Mouse (Mus musculus): ENCODE measurements around the gene Fh1.

Fh1 gene

DNA sequence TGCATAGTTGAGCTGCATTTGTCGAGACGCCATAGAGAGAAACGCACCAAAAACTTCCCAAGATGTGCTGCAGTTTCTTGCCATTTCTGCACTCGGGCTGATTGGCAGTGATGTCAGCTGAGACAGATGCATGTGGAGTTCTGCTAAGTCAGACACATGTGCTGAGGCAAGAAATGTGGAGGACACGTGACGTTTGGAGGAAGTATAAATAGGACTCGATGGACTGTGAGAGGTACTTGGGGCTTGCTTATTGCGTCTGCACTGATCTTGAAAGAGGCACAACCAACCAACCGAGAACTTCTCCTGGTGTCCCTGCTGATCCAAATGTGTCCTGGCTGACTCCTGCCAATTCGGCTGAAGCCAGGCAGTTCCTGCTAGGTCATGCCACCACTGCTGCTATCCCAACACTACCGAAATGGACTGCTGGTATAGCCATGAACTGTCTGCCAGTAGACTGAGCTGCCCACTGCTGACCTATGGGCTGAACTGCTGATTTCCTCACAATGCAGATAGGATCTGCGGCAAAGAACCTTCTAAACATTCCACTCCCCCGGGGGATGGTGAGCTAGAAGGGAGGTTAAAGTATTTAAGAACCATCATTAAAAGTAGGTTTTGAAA is 5.5 kb downstream of the Fh1 start, which contains the start of gene Kmo:
TSS of gene Kmo (plus strand) at position 568 of the 618 bp plus-strand sequence.
- DNase-seq (ENCODE audit: low read depth, low spot score) = no peak

DNA sequence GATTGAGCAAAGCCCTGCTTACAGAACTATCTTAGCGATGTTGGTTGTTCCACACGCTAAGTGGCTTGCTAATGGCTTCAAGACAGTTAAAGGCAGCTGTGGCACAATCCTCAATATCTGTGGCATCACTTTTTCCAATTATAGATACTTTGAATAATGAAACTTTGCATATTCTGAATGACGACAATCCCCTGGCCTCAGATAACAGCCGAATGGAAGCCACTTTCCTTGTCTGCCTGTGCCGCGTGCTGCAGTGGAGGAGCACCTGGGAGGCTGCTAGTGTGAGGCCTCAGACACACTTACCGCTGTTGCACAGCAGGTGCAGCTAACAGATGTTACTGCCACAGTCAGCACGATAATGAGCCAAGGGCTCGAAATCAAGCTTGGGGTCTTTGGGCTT is 10.4 kb downstream of the Fh1 start:
- DNase-seq (ENCODE audit: low read depth, low spot score) = no peak

DNA sequence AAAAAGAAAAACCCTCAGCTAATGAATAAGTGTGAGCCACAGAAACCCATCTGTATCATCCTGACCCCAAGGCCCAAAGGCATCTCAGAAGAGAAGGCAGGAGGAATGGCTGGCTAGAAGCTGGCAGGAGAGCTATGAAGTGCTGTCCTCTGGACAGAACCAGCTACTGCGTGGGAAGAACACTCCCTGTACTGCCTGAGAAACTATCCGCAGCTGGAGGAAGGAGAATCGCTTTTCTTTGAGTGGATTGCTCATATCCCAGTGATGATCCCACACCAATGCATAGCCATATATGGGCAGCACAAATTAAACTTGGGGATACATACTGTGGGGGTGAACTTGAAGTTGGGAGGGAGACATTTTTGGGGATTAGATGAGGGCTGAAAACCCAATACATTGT is 16.7 kb downstream of the Fh1 start:
- DNase-seq (ENCODE audit: low read depth, low spot score) = no peak

- no peak for DNase-seq (ENCODE audit: low read depth, low spot score)
Observed at GRCm38 (mm10) chr1:175607838-175608585, 17.4 kb downstream of the Fh1 start.

GRCm38 (mm10) chr1:175607308-175607707 is 18.1 kb downstream of the Fh1 start:
- DNase-seq (ENCODE audit: low read depth, low spot score) = no peak

- DNase-seq (ENCODE audit: low read depth, low spot score) = no peak
Observed at GRCm38 (mm10) chr1:175603390-175603789, 22.0 kb downstream of the Fh1 start.

DNA sequence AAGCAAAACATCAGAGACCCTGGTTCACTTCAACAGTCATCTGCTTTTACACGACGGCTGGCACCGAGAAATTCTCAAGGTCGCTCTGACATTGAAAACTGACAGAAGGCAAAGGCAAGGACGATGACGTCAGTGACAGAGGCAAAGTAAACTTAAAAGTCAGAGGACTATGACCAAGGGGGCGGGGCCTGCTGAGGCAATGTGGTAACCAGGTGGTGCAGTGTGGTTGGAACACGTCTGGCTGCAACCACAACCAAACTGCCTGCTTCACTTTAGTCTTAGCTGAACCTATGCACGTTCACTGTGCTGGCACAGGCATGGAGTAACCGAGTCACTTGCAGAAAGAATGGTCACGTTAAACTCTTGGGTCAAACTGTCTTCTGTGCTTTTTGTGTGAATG is 23.2 kb downstream of the Fh1 start:
- DNase-seq (ENCODE audit: low read depth, low spot score) = no peak

DNA sequence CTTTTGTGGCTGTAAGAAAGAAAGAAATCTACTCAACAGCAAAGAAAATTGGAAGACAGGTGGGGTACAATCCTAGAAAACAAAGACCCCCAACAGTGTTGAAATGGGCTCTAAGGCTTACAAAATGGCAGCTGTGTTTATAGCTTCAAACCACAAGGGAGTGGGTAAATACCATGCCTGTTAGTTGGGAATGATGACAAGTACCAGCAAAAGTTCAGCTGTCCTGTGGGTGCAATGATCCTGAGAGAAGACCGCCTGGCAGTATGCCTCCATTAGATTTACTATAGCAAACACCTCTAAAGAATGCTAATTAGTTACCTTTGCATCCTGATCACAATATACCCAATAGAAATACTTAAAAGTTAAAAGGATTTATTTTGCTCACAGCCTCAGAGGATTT is 32.6 kb downstream of the Fh1 start:
- no peak for DNase-seq (ENCODE audit: low read depth, low spot score)

GRCm38 (mm10) chr1:175586656-175587055 is 38.8 kb downstream of the Fh1 start:
- no peak for DNase-seq (ENCODE audit: low read depth, low spot score)

DNA sequence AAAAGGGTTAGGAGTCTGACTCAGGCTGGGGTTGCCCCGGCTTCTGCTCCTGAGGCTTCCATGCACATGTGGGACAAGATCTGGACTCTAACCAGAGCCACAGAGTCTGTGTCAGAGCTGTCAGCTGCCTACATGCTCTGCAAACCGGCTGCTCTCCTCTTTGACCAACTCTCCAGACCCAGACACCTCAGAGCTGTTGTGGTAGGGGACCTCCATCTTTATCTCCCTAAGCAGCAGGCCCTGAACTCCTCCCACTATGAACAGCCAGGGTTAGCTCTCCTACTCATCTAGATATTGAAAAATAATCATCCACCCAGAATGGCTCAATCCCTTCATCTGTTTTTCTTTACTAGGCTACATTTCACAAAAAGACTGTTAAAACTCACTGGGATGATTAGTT is 40.2 kb downstream of the Fh1 start:
- no peak for DNase-seq (ENCODE audit: low read depth, low spot score)

DNA sequence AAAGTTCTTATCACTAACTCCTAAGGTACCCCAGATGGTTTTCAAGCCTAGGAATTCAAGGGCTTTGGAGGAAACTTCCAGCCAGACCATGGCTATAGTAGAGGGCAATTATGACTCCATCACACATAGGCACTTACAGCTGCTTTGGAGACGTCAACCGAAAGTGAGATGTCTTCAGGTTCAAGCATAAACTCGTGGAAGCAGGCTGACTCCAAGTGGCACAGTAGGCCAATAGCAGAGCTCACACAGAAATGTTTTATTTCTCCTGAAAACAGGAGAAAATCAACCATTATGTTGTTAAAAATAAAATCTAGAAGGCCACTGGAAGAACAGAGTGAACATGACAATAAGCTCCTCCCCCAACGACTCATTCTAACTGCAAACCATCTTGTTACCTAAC is 42.6 kb downstream of the Fh1 start:
- DNase-seq (ENCODE audit: low read depth, low spot score) = no peak

GRCm38 (mm10) chr1:175580346-175580745 is 45.1 kb downstream of the Fh1 start:
- no peak for DNase-seq (ENCODE audit: low read depth, low spot score)

DNA sequence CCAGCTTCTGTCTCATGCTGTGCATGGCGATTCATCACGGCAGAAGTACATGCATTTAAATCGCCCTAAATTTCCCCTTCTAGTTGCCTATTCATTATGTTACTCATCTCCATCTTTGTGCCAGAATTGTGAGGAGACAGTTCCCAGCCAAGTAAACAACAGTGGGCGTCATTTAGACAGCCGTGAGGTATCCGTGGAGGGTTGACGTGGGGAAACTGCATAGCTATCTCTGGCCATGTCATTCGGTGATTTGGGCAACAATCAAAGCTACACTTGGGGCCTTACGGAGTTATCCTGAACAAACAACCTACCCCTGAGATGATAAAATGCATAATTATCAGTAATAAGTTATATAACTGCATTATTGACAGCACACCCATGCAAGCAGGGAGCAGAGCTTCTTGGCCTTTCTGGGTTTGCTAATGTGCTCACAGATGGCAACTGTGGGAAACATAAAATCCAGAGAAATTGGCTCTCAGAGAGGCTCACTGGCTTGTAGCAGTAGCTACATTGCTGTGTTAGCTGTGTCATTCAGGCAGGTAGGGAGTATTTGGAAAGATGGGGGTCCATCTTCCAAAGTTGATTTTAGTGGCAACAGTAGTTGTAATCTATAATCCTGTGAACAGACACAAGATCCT is 45.7 kb downstream of the Fh1 start:
- no peak for DNase-seq (ENCODE audit: low read depth, low spot score)

DNA sequence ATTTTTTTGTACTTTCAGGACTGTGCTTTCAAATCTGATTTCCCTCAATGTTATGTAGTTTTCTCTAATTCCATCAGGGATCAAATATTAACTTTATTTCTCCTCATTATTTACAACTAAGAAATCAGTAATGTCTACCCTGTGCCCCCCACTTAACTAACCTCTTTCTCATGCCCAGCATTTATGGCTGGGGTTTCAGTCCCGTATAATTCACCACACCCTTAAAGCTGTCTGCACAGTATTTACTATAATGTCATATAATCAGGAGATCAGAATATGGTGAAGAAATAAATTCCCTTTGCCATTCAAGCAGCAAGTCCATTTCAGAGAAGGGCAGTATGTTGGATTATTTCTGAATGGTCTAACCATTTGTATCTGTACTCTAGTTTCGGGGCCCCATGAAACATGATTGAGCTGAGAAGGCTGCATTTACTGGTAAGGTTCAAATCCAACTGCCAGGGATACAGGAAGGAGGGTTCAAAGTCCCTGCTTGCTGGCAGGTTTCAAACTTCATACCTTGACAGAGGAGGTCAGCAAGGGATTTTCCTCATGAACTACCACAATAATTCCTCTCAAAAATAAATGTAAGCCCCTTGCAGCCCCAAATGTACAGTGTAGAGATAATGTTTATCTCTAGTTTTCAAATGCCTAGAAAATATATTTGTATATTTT is 46.9 kb downstream of the Fh1 start:
- DNase-seq (ENCODE audit: low read depth, low spot score) = no peak

GRCm38 (mm10) chr1:175574129-175574528 is 51.3 kb downstream of the Fh1 start:
- DNase-seq (ENCODE audit: low read depth, low spot score) = no peak

DNA sequence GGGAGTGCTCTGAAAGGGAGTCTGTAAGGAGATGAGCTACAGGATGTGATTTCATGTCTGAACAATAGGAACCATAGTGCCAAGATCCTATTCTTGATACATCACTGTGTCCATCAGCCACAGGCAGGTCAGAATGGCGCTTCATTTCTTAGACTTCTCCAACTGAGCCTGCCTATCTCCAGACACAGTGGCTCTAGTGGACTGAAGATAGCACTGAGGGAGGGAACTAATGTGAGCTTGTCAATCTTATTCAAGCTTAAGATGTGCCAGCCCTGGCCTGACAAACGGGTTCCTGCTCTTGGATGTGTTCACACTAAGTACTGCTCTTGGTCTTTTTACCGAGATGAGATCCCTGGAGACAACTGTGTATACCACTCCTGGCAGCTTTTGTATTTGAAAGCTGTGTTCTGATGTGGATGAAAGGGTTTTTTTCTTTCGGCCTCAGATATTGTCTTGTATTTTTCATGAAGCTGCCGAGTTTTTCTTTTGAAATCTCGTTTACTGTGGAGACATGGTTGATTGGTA is 59.8 kb downstream of the Fh1 start:
- no peak for DNase-seq (ENCODE audit: low read depth, low spot score)

DNA sequence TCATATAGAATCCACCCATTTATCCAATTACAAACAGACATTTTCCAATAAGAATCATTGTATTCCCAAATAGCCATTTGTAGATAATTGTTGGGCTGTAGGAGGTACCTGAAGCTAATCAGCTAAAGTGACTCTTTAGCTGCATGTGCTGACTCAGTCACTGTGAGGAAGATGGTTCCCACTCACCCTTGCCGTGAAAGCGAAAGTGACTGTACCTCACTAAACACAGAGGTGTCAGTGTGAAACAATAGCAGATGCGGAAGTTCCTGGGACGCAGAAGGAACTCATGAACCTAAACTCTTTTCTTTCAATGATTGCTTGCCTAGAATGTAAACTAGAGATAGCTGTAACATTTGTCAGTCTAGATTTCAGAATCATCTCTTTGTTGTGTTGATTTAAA is 61.1 kb downstream of the Fh1 start:
- DNase-seq (ENCODE audit: low read depth, low spot score) = no peak

DNA sequence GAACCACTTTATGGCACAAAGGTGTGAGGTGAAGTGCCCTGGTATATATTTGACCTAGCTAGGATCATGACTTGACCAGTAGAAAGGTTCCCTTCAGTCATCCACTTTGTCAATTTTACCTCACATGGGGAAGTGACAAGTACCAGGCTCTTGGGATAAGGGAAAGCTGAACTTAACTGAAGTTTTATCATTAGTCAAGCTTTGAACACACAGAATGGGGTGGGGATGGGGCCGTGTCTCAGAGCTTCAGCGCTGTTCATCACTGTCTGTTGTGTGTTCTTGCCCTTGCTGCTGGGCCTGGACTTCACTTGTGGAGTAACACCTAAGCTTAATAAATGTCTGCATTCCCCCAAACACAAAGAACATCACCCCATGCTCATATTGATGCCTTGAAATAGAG is 63.1 kb downstream of the Fh1 start:
- no peak for DNase-seq (ENCODE audit: low read depth, low spot score)

DNA sequence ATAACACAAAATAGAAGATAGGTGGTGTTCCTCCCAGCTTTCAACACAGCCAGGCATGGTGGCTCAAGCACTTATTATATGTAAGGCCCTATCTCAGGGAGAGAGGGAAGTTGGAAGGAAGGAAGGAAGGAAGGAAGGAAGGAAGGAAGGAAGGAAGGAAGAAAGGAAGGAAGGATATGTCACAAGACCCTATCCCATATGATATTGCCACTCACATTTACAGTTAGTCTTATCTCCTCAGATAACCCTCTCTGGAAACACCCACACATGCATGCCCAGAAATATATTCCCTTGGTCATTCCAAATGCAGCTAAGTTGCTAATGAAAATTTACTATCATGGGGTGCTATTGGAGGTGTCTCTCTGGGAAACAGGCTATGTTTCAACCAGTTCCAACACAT is 63.6 kb downstream of the Fh1 start:
- DNase-seq (ENCODE audit: low read depth, low spot score) = no peak

DNA sequence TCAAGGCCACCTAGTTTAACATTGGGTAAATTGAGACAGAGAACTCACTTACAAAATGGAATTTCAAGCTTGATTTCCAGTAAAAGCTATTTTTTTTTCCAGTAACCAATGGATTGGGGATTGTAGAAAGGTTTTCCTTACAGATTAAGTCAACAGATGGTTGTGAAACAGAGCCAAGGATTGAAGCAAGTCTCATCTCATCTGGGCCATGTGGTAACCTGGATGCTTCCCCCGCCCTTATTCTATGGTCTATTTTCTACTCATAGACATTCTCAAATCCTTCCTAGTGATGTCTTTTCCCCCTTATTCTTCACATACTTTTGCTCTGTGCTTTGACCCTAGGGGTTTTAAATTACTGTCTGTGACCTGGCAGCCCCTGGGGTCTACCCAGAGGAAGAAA is 70.8 kb downstream of the Fh1 start:
- no peak for DNase-seq (ENCODE audit: low read depth, low spot score)

GRCm38 (mm10) chr1:175552474-175552873 is 73.0 kb downstream of the Fh1 start:
- DNase-seq (ENCODE audit: low read depth, low spot score) = no peak

GRCm38 (mm10) chr1:175550586-175550985 is 74.8 kb downstream of the Fh1 start:
- DNase-seq (ENCODE audit: low read depth, low spot score) = no peak
